Mouse (Mus musculus): ENCODE measurements around the gene Gm11127.
"Not testable (repeated sequence)": the region's sequence is repeated elsewhere in the genome, so short reads cannot be mapped to it uniquely, and the experiment has no call there.

DNA sequence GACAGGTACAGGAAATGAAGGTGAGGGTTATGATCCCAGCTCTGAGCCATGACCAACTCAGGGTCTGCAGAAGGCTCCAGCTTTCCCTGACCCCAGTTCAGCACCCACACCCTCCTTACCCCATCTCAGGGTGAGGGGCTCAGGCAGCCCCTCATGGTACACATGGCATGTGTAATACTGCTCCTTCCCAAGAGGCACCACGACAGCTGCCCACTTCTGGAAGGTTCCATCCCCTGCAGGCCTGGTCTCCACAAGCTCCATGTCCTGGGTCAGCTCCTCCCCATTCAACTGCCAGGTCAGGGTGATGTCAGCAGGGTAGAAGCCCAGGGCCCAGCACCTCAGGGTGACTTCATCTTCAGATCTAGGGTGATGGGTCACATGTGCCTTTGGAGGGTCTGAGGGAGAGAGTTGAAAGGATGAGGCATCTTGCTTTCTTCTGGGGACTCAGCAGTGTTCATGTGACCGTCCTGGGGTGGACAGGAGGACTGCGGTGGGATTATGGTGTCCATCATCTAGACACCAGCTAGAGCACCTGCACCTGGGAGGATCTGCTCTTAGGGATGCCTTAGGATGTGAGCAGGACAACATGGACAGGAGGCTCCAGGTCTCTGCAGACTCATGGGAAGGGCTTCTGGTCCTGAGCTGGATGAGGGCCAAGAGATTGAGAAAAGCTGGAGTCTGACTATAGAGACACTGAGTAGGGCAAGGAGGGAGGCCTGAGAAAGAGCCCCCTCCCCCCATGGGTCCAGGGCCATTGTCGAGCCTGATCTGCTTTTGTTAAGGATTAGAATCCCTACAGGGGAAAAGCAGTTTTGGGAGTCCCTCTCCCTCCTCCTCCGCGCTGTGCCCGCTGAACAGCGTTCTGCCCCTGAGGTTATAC lies 27.2 kb downstream of the Gm11127 start:
- TF ChIP-seq POLR2A (IDR thresholded peaks at IDR 0.05; ENCODE audit: low read depth, low read length); CTCF (IDR thresholded peaks at IDR 0.05; ENCODE audit: borderline replicate concordance, insufficient read depth, low read length): not testable (repeated sequence)
